Mouse (Mus musculus) liver, embryonic 14.5 days (tissue): ENCODE measurements at regions not wholly inside any gene's neighbourhood (a gene's known extent, or its start where the extent isn't known, plus 50 kb on each side); places are given as distances from the start of the nearest gene placed in this dataset.

Experiments
- CTCF ChIP-seq: IDR thresholded peaks from 2 replicates; pipeline ENCODE4 v1.5.1; 2016; ENCODE audit warnings: antibody characterized with exemption, low read depth, control low read depth
- EP300 ChIP-seq: IDR thresholded peaks from 2 replicates; pipeline ENCODE4 v1.6.1; 2016; ENCODE audit warnings: antibody characterized with exemption, low read depth

DNA sequence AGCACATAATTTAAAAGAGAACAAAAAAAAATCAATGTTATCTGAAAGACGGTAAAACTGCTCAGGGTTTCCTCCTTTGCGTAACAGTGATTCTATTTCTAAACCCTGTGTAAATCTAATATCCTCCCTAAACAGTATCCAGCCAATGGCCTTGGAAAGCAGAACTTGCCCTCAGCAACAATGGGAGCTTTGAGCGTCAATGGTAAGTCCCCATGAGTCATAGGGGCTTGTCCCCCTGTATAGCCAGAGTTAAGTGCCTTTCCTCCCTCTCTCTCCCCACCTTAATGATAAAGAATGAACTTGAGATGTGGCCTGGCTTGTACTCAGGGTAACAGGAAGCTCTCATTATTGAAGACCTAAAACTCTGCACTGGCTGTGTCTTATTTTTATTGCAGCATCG is 85.4 kb upstream of the 1700016C15Rik start:
- TF ChIP-seq EP300 (no peak), CTCF (no peak)
